Mouse (Mus musculus) neural tube, embryonic 12.5 days (tissue): Measurements from ENCODE around the gene Fam186a. TPM values are rescaled to one million over a fixed set of nuclear protein-coding genes. Genes with fewer than 3 reads are reported as not detected.
A peak's percentile ranks its signal among the peaks of the same experiment; 100 is the strongest.
"Not testable (repeated sequence)": the region's sequence is repeated elsewhere in the genome, so short reads cannot be mapped to it uniquely, and the experiment has no call there.

ENCODE experiments used
- ATAC-seq: fragments of 200-750 bp; cut with Nextera tagmentation; 2 replicates; pipeline ENCODE4 v1.8.0; 2017; ENCODE audit warnings: low read depth, mild to moderate bottlenecking, moderate TSS enrichment, moderate library complexity; ENCODE audit not compliant: low FRiP score
- H3K27ac ChIP-seq: fragments of 300-500 bp; sonication (generic); 2 replicates; pipeline ENCODE4 v1.5.1; 2016
- H3K27me3 ChIP-seq: fragments of 300-500 bp; sonication (generic); replicated peaks from 2 replicates; pipeline ENCODE4 v1.6.1; 2016; ENCODE audit warnings: mild to moderate bottlenecking
- H3K36me3 ChIP-seq: fragments of 300-500 bp; sonication (generic); 2 replicates; pipeline ENCODE4 v1.6.1; 2016; ENCODE audit warnings: mild to moderate bottlenecking
- H3K4me1 ChIP-seq: fragments of 300-500 bp; sonication (generic); 2 replicates; pipeline ENCODE4 v1.6.1; 2016
- H3K4me2 ChIP-seq: fragments of 300-500 bp; sonication (generic); replicated peaks from 2 replicates; pipeline ENCODE4 v1.6.1; 2016; ENCODE audit warnings: mild to moderate bottlenecking
- H3K4me3 ChIP-seq: fragments of 300-500 bp; sonication (generic); 2 replicates; pipeline ENCODE4 v1.5.1; 2016
- H3K9ac ChIP-seq: fragments of 300-500 bp; sonication (generic); 2 replicates; pipeline ENCODE4 v1.6.1; 2016; ENCODE audit warnings: mild to moderate bottlenecking
- H3K9me3 ChIP-seq: fragments of 300-500 bp; sonication (generic); 2 replicates; pipeline ENCODE4 v1.6.1; 2016; ENCODE audit warnings: mild to moderate bottlenecking
- WGBS: fragments of 180-500 bp; shearing (Covaris S2); methylation state at CpG from one replicate; pipeline ENCODE4 v1.1.7; 2016; 5-methylcytosine and 5-hydroxymethylcytosine counted together
- polyA plus RNA-seq: library from polyadenylated mRNA; unstranded; fragments of >200 nt; fragmentation: Nextera tagmentation; extraction: Ambion mirVana; gene quantifications from 2 replicates; pipeline ENCODE4 v1.2.1, GENCODE M21; 2016

Fam186a gene
- polyA plus RNA-seq, 1 experiment from 2014 or later: not detected

GRCm38 (mm10) chr15:99972361-99972988, 5.6 kb upstream of the Fam186a start:
- Histone ChIP-seq H3K4me1 (peaks cover 9% of the 10 kb centered on the region), H3K36me3 (no peaks in the 10 kb centered on the region), H3K9ac (peak overlapping the region; percentile 85), H3K27me3 (no peaks in the 10 kb centered on the region), H3K4me3 (peak overlapping the region; percentile 85), H3K27ac (peak overlapping the region; percentile 95), H3K4me2 (peak overlapping the region; percentile 85), H3K9me3 (no peaks in the 10 kb centered on the region)
- ATAC-seq: peak; percentile 98
- under 1% methylated on average over 50 of the region's 50 CpGs for WGBS

DNA sequence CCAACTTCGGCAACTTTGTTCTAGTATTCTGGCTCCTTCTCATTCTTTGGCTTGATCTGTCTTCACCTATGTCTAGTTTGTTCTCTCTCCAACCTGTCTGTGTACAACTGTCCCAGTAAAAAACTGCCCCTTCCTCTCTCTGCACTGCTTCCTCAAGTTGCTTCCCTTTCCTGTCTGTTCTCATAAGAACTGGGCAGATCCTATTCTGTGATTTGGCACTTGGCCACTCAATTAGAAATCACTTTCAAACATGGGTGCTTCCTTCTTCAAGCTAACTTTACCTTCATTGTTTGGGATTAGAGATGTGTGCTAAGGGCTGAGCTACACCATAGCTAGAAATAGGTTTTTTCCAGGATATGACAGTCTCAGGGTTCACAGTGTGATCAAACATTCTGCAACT, 3.7 kb upstream of the Fam186a start:
- H3K27me3 ChIP-seq: no peaks in the 10 kb centered on the region
- H3K4me3 ChIP-seq: no peak overlapping the region
- no peak overlapping the region for H3K9ac ChIP-seq
- no peak for ATAC-seq
- H3K9me3 ChIP-seq: no peaks in the 10 kb centered on the region
- 96% methylated on average over 1 of the region's 1 CpGs for WGBS
- no peak overlapping the region for H3K27ac ChIP-seq
- peaks cover 9% of the 10 kb centered on the region for H3K4me1 ChIP-seq
- no peaks in the 10 kb centered on the region for H3K36me3 ChIP-seq
- H3K4me2 ChIP-seq: no peak overlapping the region

- H3K4me2 ChIP-seq, H3K27me3 ChIP-seq, H3K9ac ChIP-seq, H3K9me3 ChIP-seq, H3K4me3 ChIP-seq, H3K4me1 ChIP-seq, H3K27ac ChIP-seq, H3K36me3 ChIP-seq, ATAC-seq: not testable (repeated sequence)
- 88% methylated on average over 6 of the region's 6 CpGs for WGBS
These were observed 2.9 kb upstream of the Fam186a start, which contains the start of gene Larp4 for GRCm38 (mm10) chr15:99969765-99970164. Gene Larp4 (plus strand): TSS chr15:99970065.

DNA sequence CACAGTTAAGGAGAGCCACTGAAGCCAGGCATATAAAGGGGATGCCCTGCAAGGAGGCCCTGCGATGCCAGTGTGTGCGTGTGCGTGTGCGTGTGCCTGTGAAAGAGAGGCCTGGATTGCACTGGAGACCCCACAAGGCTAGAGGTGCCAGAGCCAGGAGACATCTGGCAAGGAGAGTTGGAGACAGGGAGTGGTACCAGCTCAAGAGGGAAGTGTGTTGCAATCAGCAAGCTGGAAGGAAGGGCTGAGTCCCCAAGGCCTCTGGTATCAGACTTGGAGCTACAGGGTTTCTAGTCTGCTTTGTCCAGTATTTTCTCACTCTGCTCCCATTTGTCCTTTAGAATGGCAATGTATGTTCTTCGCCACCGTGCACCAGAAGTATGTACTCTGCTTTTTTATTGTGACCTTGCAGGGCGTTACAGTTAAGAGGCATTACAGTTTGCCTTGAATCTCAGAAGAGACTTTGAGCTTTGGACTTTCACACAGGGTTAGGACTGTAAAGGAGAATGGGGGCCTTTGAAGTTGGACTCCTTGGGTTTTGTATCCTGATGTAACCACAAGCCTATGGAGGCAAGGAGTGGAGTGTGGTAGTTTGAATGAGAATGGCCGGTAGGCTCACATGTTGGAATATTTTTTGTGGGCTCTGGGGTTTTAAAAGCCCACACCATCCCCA, 1.6 kb downstream of the Fam186a start:
- no peaks in the 10 kb centered on the region for H3K27me3 ChIP-seq
- H3K36me3 ChIP-seq: no peaks in the 10 kb centered on the region
- 88% methylated on average over 8 of the region's 8 CpGs for WGBS
- H3K4me1 ChIP-seq: no peaks in the 10 kb centered on the region
- H3K4me3 ChIP-seq: no peak overlapping the region
- no peaks in the 10 kb centered on the region for H3K9me3 ChIP-seq
- no peak overlapping the region for H3K27ac ChIP-seq
- no peak overlapping the region for H3K9ac ChIP-seq
- no peak for ATAC-seq
- H3K4me2 ChIP-seq: no peak overlapping the region

- Histone ChIP-seq H3K4me1 (no peaks in the 10 kb centered on the region), H3K9ac (no peak overlapping the region), H3K27ac (no peak overlapping the region), H3K27me3 (no peaks in the 10 kb centered on the region), H3K4me2 (no peak overlapping the region), H3K4me3 (no peak overlapping the region), H3K9me3 (no peaks in the 10 kb centered on the region), H3K36me3 (no peaks in the 10 kb centered on the region)
- ATAC-seq: no peak
- 85% methylated on average over 4 of the region's 4 CpGs for WGBS
These were observed 11.5 kb downstream of the Fam186a start for GRCm38 (mm10) chr15:99955324-99955723.

DNA sequence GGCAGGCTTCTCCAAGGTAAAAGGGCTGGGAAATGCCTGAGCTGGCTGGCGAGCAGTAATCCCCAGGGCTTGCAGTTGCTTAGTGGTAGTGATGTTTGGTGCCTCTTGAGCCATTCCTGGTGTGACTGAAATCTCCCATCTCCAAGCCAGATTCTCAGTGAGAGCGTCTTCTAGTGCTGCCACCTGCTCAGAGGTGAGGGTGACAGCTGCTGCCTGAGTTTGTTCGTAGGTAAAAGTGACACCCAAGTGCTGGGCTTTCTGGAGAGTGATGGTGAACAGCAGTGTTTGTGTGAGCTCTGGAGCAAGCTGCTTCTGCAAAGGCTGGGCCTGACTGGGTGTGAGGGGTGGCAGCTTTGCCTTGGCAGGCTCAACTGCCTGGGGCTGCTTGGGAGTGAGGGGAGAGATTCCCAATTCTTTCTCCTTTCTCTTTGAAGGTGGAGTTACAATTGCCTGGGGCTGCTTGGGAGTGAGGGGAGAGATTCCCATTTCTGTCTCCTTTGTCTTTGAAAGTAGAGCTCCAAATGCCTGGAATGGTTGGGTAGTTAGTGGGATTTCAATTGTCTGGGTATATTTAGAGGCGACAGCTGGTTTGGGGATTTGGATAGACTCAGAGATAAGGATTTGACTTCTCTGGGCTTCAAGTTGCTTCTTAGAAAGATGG, 25.8 kb downstream of the Fam186a start:
- Histone ChIP-seq H3K36me3 (no peaks in the 10 kb centered on the region), H3K27me3 (no peaks in the 10 kb centered on the region), H3K27ac (no peak overlapping the region), H3K4me2 (no peak overlapping the region), H3K4me1 (no peaks in the 10 kb centered on the region), H3K9me3 (peaks cover 5% of the 10 kb centered on the region; the same call in 1 of the 2 replicates), H3K4me3 (no peak overlapping the region), H3K9ac (no peak overlapping the region)
- WGBS: 83% methylated on average over 4 of the region's 4 CpGs
- no peak for ATAC-seq

- Histone ChIP-seq H3K9ac (no peak overlapping the region), H3K27ac (no peak overlapping the region), H3K9me3 (peaks cover 5% of the 10 kb centered on the region; the same call in 1 of the 2 replicates), H3K4me1 (no peaks in the 10 kb centered on the region), H3K27me3 (no peaks in the 10 kb centered on the region), H3K4me3 (no peak overlapping the region), H3K4me2 (no peak overlapping the region), H3K36me3 (no peaks in the 10 kb centered on the region)
- ATAC-seq: no peak
- whole genome bisulfite sequencing: 29% methylated on average over 2 of the region's 2 CpGs
These were observed 26.4 kb downstream of the Fam186a start for GRCm38 (mm10) chr15:99940426-99940825.

DNA sequence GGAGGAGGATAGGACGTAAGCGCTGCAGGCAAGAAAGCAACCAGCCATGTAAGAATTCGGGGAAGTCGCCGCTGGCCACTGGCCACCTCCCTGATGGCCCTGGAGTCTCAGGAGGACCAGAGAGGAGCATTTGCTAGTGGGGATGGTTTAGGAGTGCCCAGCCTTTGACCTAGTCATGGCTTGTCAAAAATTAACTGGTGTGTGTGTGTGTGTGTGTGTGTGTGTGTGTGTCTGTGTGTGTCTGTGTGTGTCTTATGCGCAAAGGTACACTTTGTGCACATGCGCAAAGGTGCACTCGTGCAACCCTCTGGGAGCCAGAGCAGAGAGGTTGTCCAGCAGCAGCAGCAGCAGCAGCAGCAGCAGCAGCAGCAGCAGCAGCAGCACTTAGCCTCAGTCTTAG, 29.0 kb downstream of the Fam186a start:
- Histone ChIP-seq H3K4me3 (no peak overlapping the region), H3K9ac (no peak overlapping the region), H3K4me1 (no peaks in the 10 kb centered on the region), H3K36me3 (no peaks in the 10 kb centered on the region), H3K4me2 (no peak overlapping the region), H3K27me3 (no peaks in the 10 kb centered on the region), H3K9me3 (no peaks in the 10 kb centered on the region), H3K27ac (no peak overlapping the region)
- ATAC-seq: no peak
- WGBS: 87% methylated on average over 8 of the region's 8 CpGs

DNA sequence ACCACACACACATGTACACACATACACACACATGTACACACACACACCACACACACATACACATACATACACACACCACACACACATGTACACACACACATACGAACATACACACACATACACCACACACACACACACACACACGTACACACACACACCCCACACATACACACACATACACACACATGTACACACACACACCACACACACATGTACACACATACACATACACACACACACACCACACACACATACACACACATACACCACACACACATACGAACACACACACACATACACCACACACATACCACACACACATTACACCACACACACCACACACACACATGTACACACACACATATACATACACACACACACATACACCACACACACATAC, 30.2 kb downstream of the Fam186a start:
- 84% methylated on average over 3 of the region's 3 CpGs for WGBS
- Histone ChIP-seq H3K9me3 (no peaks in the 10 kb centered on the region), H3K9ac (no peak overlapping the region), H3K4me1 (no peaks in the 10 kb centered on the region), H3K4me2 (no peak overlapping the region), H3K27me3 (no peaks in the 10 kb centered on the region), H3K4me3 (no peak overlapping the region), H3K36me3 (no peaks in the 10 kb centered on the region), H3K27ac (no peak overlapping the region)
- ATAC-seq: no peak

DNA sequence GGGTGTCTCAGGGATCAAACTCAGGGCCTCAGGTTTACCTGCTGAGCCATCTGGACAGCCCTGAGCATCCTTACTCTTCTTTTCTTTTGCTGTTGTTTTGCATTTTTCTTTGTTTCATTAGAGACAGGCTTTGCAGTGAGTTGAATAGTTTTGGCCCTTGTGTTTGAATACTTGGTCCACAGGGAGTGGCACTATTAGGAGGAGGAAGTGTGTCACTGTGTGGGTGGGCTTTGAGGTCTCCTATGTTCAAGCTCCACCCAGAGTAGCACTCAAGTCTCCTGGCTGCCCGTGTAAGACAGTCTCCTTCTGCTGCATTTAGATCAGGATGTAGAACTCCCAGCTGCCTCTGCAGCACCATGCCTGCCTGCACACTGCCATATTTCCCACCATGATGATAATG, 32.4 kb downstream of the Fam186a start:
- H3K27me3 ChIP-seq: no peaks in the 10 kb centered on the region
- no peaks in the 10 kb centered on the region for H3K4me1 ChIP-seq
- H3K9me3 ChIP-seq: no peaks in the 10 kb centered on the region
- no peak overlapping the region for H3K4me2 ChIP-seq
- H3K27ac ChIP-seq: no peak overlapping the region
- no peak overlapping the region for H3K4me3 ChIP-seq
- WGBS: 54% methylated on average over 1 of the region's 1 CpGs
- no peak for ATAC-seq
- H3K36me3 ChIP-seq: no peaks in the 10 kb centered on the region
- no peak overlapping the region for H3K9ac ChIP-seq

- Histone ChIP-seq H3K27me3 (no peaks in the 10 kb centered on the region), H3K36me3 (no peaks in the 10 kb centered on the region), H3K27ac (no peak overlapping the region), H3K4me1 (no peaks in the 10 kb centered on the region), H3K4me3 (no peak overlapping the region), H3K4me2 (no peak overlapping the region), H3K9ac (no peak overlapping the region), H3K9me3 (no peaks in the 10 kb centered on the region)
- 86% methylated on average over 8 of the region's 8 CpGs for WGBS
- ATAC-seq: no peak
These were observed 35.6 kb downstream of the Fam186a start for GRCm38 (mm10) chr15:99931231-99931630.

GRCm38 (mm10) chr15:99919601-99920158, 47.2 kb downstream of the Fam186a start:
- H3K4me2 ChIP-seq: no peak overlapping the region

More at GRCm38 (mm10) chr15:99919601-99920158, 47.2 kb downstream of the Fam186a start:
- 83% methylated on average over 15 of the region's 15 CpGs for WGBS
- Histone ChIP-seq H3K9ac (no peak overlapping the region), H3K4me1 (no peaks in the 10 kb centered on the region), H3K27ac (no peak overlapping the region), H3K36me3 (no peaks in the 10 kb centered on the region), H3K9me3 (no peaks in the 10 kb centered on the region), H3K4me3 (no peak overlapping the region), H3K27me3 (no peaks in the 10 kb centered on the region)
- no peak for ATAC-seq
